Mouse (Mus musculus): ENCODE measurements around the gene Ltbp1.
"Not testable (repeated sequence)": the region's sequence is repeated elsewhere in the genome, so short reads cannot be mapped to it uniquely, and the experiment has no call there.

The Ltbp1 gene

DNA sequence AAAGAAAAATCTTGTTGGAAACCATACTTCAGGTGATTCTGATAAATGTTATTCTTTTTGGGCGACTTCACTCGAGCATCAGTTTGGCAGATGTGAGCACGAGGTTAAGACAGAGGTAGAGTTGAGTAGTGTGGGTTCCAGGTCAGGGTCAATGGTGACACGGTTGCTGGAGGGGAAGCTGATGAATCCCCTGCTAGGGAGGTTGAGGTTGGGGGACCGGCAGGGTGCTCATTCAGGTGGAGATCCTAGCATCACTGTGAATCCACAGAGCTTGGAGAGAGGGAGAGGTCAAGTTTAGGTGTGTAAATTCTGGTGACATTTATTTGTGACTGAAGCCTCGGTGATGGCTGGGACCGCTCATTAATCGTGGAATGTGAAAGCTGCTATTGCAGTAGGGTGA is 110.2 kb downstream of the Ltbp1 start:
- DNase-seq (ENCODE audit: low spot score), result no peak

DNA sequence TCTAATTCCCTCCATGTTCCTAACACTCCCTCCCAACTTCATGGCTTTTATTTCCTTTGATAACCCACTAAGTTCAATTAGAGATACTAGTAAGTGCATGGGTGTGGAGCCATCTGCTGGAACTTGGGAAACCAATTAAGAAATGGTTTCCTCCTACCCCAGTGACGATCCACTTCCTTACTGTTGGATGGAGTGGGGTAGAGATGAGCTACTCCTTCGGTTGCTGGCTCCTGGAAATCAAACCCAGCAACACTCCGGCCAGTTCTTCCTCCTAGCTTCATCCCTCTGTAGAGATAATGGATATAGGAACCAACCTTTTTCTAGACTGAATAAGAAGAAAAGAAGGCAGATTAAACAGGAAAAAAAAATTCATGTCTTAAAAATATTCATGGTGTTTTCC is 113.5 kb downstream of the Ltbp1 start:
- DNase-seq (ENCODE audit: low spot score), result no peak

- DNase-seq (ENCODE audit: low spot score), result no peak
These were observed 114.1 kb downstream of the Ltbp1 start for GRCm38 (mm10) chr17:75119422-75119821.

DNA sequence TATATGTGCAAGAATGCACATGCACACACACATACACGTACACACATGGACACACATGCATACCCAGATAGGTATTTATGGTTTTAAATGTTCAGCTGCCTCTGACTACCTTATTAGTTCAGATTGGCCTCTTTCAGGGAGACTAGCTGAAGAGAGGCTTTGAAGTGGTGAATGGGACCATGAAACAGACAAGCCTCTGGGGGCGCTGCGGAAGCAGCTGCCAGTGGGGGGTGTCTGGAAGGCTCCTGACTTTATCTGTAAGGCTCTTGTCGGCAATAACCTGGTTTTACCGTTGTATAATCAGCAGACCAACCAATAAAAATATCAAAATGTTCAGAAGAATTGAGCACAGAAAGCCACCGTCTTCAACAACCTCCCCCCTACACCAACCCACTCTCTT is 114.7 kb downstream of the Ltbp1 start:
- DNase-seq (ENCODE audit: low spot score), result no peak

DNA sequence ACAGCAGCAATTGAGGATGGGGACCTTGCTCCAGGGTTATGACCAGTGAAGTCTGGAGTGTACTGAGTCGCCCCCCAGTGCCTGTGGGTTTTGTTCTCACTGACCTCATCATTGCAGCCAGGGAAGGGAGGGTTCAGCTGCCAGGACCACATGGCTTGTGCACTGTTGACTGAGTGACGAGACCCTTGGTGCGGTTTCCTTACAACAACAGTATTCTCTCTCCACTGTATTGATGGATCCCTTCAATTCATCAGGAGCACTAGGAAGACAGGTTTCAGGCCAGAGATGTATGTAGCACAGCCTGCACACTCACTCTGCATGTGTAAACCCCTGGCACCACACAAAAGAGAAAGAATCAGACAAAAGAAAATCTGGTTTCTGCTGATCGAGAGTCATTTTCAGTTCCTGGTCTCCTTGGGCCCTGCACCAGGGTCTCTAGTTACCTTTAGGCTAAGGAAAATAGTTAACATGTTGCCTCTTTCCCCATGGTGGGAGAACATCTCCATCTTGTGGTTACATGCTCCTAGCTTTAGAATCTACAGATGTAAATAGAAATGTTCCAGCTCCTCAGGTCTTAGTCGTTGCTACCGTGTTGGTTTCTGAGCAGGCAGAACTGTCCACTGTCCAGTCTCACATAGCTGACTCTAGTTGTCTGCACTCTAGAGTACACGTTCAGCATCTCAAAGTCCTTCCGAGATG is 117.4 kb downstream of the Ltbp1 start:
- no peak for DNase-seq (ENCODE audit: low spot score)

DNA sequence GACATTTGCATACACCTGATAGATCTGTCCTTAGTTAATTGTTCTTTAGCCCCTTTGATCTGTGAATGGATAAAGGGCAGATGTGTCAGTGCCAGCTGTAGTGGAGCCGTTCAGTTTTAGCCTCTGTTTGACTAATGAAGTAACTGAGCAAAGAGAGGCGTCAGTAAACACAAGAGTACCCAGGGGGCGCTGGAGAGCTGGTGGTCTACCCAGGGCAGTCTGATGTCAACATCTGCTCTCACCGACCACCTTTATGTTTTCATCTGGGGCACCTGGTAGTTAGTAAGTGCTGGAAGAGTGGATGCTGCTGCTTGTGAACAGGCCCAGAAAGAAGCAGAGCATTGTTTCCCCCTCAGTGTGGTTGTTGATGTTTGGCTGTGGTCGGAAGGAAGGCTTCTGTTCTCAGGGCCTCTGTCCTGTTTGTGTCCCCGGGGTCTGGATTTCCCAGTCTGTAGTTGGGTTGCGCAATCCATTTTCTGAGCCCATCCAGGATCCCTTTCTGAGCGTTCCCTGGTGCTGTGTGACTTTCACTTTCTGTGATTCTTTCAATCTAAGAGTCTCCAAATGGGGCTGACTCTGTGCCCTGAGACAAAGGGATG is 123.1 kb downstream of the Ltbp1 start:
- DNase-seq (ENCODE audit: low spot score), result no peak

DNA sequence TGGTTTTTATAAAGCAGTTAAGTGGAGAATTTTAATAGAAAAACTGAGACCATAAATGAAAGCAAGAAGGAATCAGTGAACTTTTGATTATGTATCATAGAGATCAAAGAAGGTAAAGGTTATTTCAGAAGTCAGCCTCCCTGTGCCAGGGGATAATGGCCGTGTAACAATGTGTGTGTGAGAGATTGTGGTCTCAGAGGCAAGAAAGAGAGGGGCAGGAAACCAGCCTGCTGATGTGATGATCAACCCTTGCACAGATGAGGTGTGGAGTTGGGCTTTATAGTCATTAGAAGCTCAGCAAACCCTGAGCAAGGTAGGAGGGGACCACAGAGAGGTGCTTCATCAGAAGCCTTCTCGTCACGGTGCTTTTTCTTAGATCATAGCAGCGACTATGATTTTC is 128.6 kb downstream of the Ltbp1 start:
- no peak for DNase-seq (ENCODE audit: low spot score)

DNA sequence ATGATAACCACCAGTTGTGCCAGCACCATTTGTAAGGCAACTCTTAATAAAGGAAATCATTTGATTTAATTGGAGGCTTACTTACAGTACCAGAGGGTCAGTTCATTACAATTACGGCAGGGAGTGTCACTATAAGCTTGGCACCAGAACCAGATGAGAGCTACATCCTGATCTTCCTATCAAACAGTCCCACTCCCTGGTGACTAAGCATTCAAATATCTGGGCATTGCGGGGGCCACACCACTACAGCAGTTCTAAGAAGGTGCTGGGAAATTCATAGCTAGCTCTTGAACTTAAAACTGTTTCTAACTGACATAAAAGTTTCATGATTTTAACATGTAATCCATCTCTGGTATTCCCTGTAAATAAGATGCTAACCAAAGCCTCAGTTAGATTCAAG is 134.4 kb downstream of the Ltbp1 start:
- DNase-seq (ENCODE audit: low spot score), result no peak

GRCm38 (mm10) chr17:75142845-75143244 is 137.5 kb downstream of the Ltbp1 start:
- DNase-seq (ENCODE audit: low spot score), result not testable (repeated sequence)

DNA sequence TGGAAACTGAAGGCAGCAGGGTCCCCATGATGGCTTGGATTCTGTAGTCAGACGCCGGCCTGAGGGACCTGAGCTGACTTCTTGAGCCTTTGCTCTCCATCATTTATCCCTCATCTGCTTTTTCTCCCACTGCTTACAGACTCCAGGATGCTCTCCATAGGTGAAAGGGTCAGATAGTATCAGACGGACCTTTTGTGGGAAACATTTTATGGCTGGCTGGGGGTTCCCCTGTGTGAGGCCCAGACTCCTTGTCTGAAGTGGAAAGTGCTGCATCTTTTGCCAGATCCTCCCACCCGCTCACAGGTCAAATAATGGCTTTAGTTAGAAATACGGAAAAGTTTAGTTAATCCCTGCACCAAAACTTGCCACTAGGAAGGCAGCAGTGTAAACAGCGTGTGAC is 138.6 kb downstream of the Ltbp1 start:
- DNase-seq (ENCODE audit: low spot score), result no peak

GRCm38 (mm10) chr17:75147218-75147617 is 141.8 kb downstream of the Ltbp1 start:
- DNase-seq (ENCODE audit: low spot score), result no peak

DNA sequence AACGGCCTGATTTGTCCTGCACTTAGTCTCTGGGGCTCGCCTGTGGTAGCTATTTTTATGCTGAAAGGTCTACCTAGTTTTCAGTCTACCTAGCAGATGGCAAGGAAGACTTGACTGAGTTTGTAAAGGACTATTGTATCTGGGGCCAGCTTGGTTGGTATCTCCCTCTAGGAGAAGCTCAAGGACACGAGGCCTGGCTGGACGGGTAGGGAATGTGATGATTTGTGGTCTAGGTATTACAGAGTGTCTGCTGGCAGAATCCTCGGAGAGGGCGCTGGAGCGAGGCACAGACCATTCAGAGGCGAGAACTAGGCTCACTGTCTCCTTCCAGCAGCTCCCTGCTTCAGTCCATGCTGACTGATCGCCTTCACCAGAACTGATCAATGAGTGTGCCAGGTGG is 146.4 kb downstream of the Ltbp1 start:
- DNase-seq (ENCODE audit: low spot score), result no peak

DNA sequence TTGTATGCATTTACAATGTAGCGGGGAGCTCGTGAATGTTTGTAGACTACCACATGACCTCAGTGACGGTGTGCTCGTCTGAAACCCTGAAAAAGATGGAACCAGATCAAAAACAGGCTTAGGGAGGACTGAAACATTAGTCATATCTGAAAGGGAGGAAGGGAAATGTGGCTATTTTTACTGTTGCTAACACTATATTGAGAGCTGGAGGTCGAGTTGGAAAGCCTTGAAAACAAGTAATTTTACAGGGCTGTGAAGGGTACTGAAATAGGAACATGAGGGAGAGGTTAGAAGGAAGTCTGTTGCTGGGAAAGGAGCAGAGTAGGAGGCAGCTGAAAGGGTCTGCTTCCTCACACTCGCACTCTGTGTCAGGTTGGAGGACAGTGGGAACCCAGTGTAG is 147.7 kb downstream of the Ltbp1 start:
- no peak for DNase-seq (ENCODE audit: low spot score)

GRCm38 (mm10) chr17:75158385-75158784 is 153.0 kb downstream of the Ltbp1 start:
- no peak for DNase-seq (ENCODE audit: low spot score)

- DNase-seq (ENCODE audit: low spot score), result no peak
These were observed 153.9 kb downstream of the Ltbp1 start for GRCm38 (mm10) chr17:75159066-75159787.

- no peak for DNase-seq (ENCODE audit: low spot score)
These were observed 155.7 kb downstream of the Ltbp1 start for GRCm38 (mm10) chr17:75161062-75161461.

GRCm38 (mm10) chr17:75161931-75162330 is 156.6 kb downstream of the Ltbp1 start:
- no peak for DNase-seq (ENCODE audit: low spot score)

DNA sequence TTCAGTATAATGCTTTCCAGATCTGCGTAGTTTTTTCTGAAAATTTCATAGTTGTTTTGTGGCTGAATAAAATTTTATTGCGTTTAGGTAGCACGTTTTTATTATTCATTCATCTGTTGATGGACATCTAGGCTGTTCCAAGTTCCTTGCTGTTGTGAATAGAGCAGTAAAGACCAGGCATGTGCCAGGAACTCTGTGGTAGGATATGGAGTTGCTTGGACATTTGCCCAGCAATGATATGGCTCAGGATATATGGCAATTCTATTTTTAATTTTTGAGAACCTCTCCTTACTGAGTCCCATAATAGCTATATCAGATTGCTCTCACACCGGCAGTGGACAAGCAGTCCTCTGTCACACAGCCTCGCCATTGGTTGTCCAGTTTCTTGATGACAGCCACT is 159.2 kb downstream of the Ltbp1 start:
- DNase-seq (ENCODE audit: low spot score), result no peak

GRCm38 (mm10) chr17:75168572-75169200 is 163.3 kb downstream of the Ltbp1 start:
- no peak for DNase-seq (ENCODE audit: low spot score)

- DNase-seq (ENCODE audit: low spot score), result no peak
These were observed 166.3 kb downstream of the Ltbp1 start for GRCm38 (mm10) chr17:75171659-75172058.

GRCm38 (mm10) chr17:75172685-75173205 is 167.4 kb downstream of the Ltbp1 start:
- no peak for DNase-seq (ENCODE audit: low spot score)

DNA sequence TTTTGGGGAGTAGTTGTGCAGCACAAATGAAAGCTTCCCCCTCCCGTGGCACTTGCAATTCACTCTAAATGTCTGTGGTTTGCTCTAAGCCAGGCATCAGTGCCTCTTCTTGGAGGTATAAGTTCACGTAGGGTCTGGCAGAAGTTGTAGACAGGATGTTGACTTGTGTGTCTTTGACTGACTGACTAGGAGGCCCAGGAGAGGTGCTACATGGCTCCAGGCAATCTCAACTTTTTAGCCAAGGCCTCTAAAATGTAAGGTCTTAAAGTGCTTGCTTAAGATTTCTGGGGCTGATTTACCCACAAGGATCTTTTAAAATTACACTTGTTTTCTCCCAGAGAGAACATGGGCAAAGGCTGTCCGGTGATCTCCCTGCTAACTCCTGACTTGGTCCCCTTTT is 169.1 kb downstream of the Ltbp1 start:
- no peak for DNase-seq (ENCODE audit: low spot score)
